8 mouse cellular contexts compared by ENCODE assay signal in genomic region chr11:94990749-94991577, GRCm38 (mm10). TPM values are rescaled to one million over a fixed set of nuclear protein-coding genes. Genes with fewer than 3 reads are reported as not detected.
DNase-seq lines count a peak whose midpoint lies in the region; ATAC-seq lines count a peak whose summit lies in the region.

Gene Ppp1r9b, plus strand, starts transcription at chr11:94991035.

- peak within 1 kb of the TSS; percentile 97 for H3K27ac ChIP-seq in hindbrain, embryonic 14.5 days
- peak within 1 kb of the TSS; percentile 85 for H3K27ac ChIP-seq in macrophage

- no peaks in the 10 kb centered on the region for H3K9me3 ChIP-seq in hindbrain, embryonic 14.5 days (ENCODE audit: control insufficient read depth, low read length)

- under 1% methylated on average over 45 of the region's 69 CpGs for WGBS in hindbrain, embryonic 14.5 days
- under 1% methylated on average over 66 of the region's 69 CpGs for WGBS in macrophage (ENCODE audit: missing documents)

- 0 out of 2 replicates have a peak, but pooled peaks cover 10% of the 10 kb centered on the region for H3K36me3 ChIP-seq in hindbrain, embryonic 14.5 days (replicated peaks; ENCODE audit: control insufficient read depth, insufficient read depth)
- H3K36me3 ChIP-seq in macrophage (ENCODE audit: inconsistent target) = no peaks in the 10 kb centered on the region

- H3K27me3 ChIP-seq in hindbrain, embryonic 14.5 days (ENCODE audit: control insufficient read depth, insufficient read depth, low read length) = no peaks in the 10 kb centered on the region

- ATAC-seq in hindbrain, embryonic 14.5 days (ENCODE audit: low FRiP score) = peak; percentile 85

- peak; percentile 87 for DNase-seq in WW6 (ENCODE audit: low read depth, low spot score)
- peak; percentile 93 to 95 for DNase-seq in cerebellum, postnatal 36 days
- DNase-seq in frontal cortex, postnatal 36 days (ENCODE audit: low spot score in 2 of 2) = peak; percentile 90 to 93
- DNase-seq in hindbrain, embryonic 14.5 days (ENCODE audit: low spot score) = peak; percentile 88
- peak; percentile 92 to 94 for DNase-seq in left cerebral cortex, adult 18-20 months (ENCODE audit: low spot score in 2 of 2)
- peak; percentile 81 for DNase-seq in retina, postnatal 7 days (ENCODE audit: low read depth, low spot score)
- DNase-seq in urinary bladder, adult 18-20 months (ENCODE audit: low spot score in 2 of 2) = peak; percentile 92

- H3K4me3 ChIP-seq in hindbrain, embryonic 14.5 days (replicated peaks; ENCODE audit: low read length) = peak within 1 kb of the TSS; percentile 95
- peak within 1 kb of the TSS; percentile 48 for H3K4me3 ChIP-seq in macrophage (ENCODE audit: inconsistent target)

- H3K79me2 ChIP-seq in macrophage (ENCODE audit: inconsistent target) = peaks cover 44% of the 10 kb centered on the region

- peaks cover 52% of the 10 kb centered on the region for H3K4me1 ChIP-seq in hindbrain, embryonic 14.5 days (replicated peaks; ENCODE audit: control insufficient read depth, insufficient read depth, low read length)

- H3K4me2 ChIP-seq in hindbrain, embryonic 14.5 days (replicated peaks) = peak within 1 kb of the TSS; percentile 100

- H3K9ac ChIP-seq in hindbrain, embryonic 14.5 days = peak within 1 kb of the TSS; percentile 99

RNA-seq across cellular contexts. Expression of gene Ppp1r9b, which starts in this region (rescaled TPM):
- 27.1 and 27.5 TPM in 2 replicates for polyA plus RNA-seq in hindbrain, embryonic 14.5 days (2014; fragmentation: Nextera tagmentation; extraction: Ambion mirVana)
- total RNA-seq in left cerebral cortex, adult 18-20 months (2021) = 100 to 1,000 TPM; 737 to 747 TPM
- 100 to 1,000 TPM in 14 of 26 experiments, 10 to 100 TPM in 12; 42.2 to 154 (median 107) TPM for total RNA-seq in macrophage (2018; cell fraction: chromatin; rRNA removed)
- 100 to 1,000 TPM in 25 of 26 experiments, 10 to 100 TPM in 1; 96.9 to 198 (median 152) TPM for total RNA-seq in macrophage (2018; cell fraction: cytosol; rRNA removed)
- 100 to 1,000 TPM in 23 of 26 experiments, 10 to 100 TPM in 3; 84.9 to 292 (median 161) TPM for total RNA-seq in macrophage (2018; cell fraction: nucleus; rRNA removed)
- polyA plus RNA-seq in macrophage (2018) = 88.9 to 176 TPM (median 99.7 TPM) in 3 replicates

Comparison
In these comparisons a context has a peak if more than half of its experiments do, and no peak if none do; other contexts are left out.
1. Peak in every context shown above with its lines: DNase-seq, ATAC-seq, H3K4me3 ChIP-seq and H3K27ac ChIP-seq.